Mouse (Mus musculus): ENCODE results near the gene Hmg20b. TPM values are rescaled to one million over a fixed set of nuclear protein-coding genes. Genes with fewer than 3 reads are reported as not detected.

The Hmg20b gene
- total RNA-seq (2015; ENCODE audit: low replicate concordance) (9.2 and 14.6 TPM in 2 replicates), total RNA-seq (2017; ENCODE audit: low replicate concordance) (14.1 and 30.2 TPM in 2 replicates)

- peak; percentile 80 for ATAC-seq (replicated peaks; ENCODE audit: low FRiP score, poor library complexity, severe bottlenecking)
Measured at GRCm38 (mm10) chr10:81350351-81351063, at the start of gene Hmg20b. Hmg20b (minus strand) TSS chr10:81350480.

GRCm38 (mm10) chr10:81399798-81400308 is 49.6 kb upstream of the Hmg20b start:
- ATAC-seq (replicated peaks; ENCODE audit: low FRiP score, poor library complexity, severe bottlenecking): no peak

- ATAC-seq (replicated peaks; ENCODE audit: low FRiP score, poor library complexity, severe bottlenecking): no peak
Measured at GRCm38 (mm10) chr10:81399296-81399695, 49.0 kb upstream of the Hmg20b start.

- ATAC-seq (replicated peaks; ENCODE audit: low FRiP score, poor library complexity, severe bottlenecking): no peak
Measured at GRCm38 (mm10) chr10:81396749-81397148, 46.5 kb upstream of the Hmg20b start.

GRCm38 (mm10) chr10:81395865-81396264 is 45.6 kb upstream of the Hmg20b start:
- no peak for ATAC-seq (replicated peaks; ENCODE audit: low FRiP score, poor library complexity, severe bottlenecking)

- ATAC-seq (replicated peaks; ENCODE audit: low FRiP score, poor library complexity, severe bottlenecking): peak; percentile 69
Measured at GRCm38 (mm10) chr10:81395127-81395526, 44.8 kb upstream of the Hmg20b start.

GRCm38 (mm10) chr10:81393456-81394063 is 43.3 kb upstream of the Hmg20b start:
- no peak for ATAC-seq (replicated peaks; ENCODE audit: low FRiP score, poor library complexity, severe bottlenecking)

- no peak for ATAC-seq (replicated peaks; ENCODE audit: low FRiP score, poor library complexity, severe bottlenecking)
Measured at GRCm38 (mm10) chr10:81392781-81393185, 42.5 kb upstream of the Hmg20b start, which contains the start of gene Smim24. Smim24 (plus strand) TSS chr10:81393051.

GRCm38 (mm10) chr10:81392270-81392669 is 42.0 kb upstream of the Hmg20b start:
- ATAC-seq (replicated peaks; ENCODE audit: low FRiP score, poor library complexity, severe bottlenecking): no peak

- no peak for ATAC-seq (replicated peaks; ENCODE audit: low FRiP score, poor library complexity, severe bottlenecking)
Measured at GRCm38 (mm10) chr10:81390678-81390965, 40.3 kb upstream of the Hmg20b start.

GRCm38 (mm10) chr10:81389801-81390677 is 39.8 kb upstream of the Hmg20b start:
- peak; percentile 48 for ATAC-seq (replicated peaks; ENCODE audit: low FRiP score, poor library complexity, severe bottlenecking)

- no peak; the same call in 1 of the 2 replicates for ATAC-seq (replicated peaks; ENCODE audit: low FRiP score, poor library complexity, severe bottlenecking)
Measured at GRCm38 (mm10) chr10:81389373-81389772, 39.1 kb upstream of the Hmg20b start.

GRCm38 (mm10) chr10:81388505-81389055 is 38.3 kb upstream of the Hmg20b start, which contains the start of gene Gm48552:
Gm48552 (plus strand) TSS chr10:81389005.
- no peak for ATAC-seq (replicated peaks; ENCODE audit: low FRiP score, poor library complexity, severe bottlenecking)

- no peak for ATAC-seq (replicated peaks; ENCODE audit: low FRiP score, poor library complexity, severe bottlenecking)
Measured at GRCm38 (mm10) chr10:81387716-81388115, 37.4 kb upstream of the Hmg20b start.

GRCm38 (mm10) chr10:81385603-81386306 is 35.5 kb upstream of the Hmg20b start:
- no peak for ATAC-seq (replicated peaks; ENCODE audit: low FRiP score, poor library complexity, severe bottlenecking)

GRCm38 (mm10) chr10:81384605-81384982 is 34.3 kb upstream of the Hmg20b start:
- ATAC-seq (replicated peaks; ENCODE audit: low FRiP score, poor library complexity, severe bottlenecking): no peak

- ATAC-seq (replicated peaks; ENCODE audit: low FRiP score, poor library complexity, severe bottlenecking): peak; percentile 65
Measured at GRCm38 (mm10) chr10:81383802-81384604, 33.7 kb upstream of the Hmg20b start, which contains the start of the genes Dohh and Gm48551. Dohh (plus strand) TSS chr10:81384428. Gm48551 (plus strand) TSS chr10:81384466.

- ATAC-seq (replicated peaks; ENCODE audit: low FRiP score, poor library complexity, severe bottlenecking): peak; percentile 54
Measured at GRCm38 (mm10) chr10:81382039-81382438, 31.8 kb upstream of the Hmg20b start.

Measured in erythroblast, adult 5-6 weeks (primary cell).